Mouse (Mus musculus) thymus, postnatal 36 days (tissue): Measurements from ENCODE around the gene Hpf1.

Experiments
- DNase-seq, 2 experiments: peaks; one replicate each; pipeline ENCODE4 v3.0.0; 2022; ENCODE audit warnings: mixed read lengths in 2 of 2

The Hpf1 gene

GRCm38 (mm10) chr8:60900147-60900546 is 9.9 kb downstream of the Hpf1 start:
- DNase-seq: no peak

DNA sequence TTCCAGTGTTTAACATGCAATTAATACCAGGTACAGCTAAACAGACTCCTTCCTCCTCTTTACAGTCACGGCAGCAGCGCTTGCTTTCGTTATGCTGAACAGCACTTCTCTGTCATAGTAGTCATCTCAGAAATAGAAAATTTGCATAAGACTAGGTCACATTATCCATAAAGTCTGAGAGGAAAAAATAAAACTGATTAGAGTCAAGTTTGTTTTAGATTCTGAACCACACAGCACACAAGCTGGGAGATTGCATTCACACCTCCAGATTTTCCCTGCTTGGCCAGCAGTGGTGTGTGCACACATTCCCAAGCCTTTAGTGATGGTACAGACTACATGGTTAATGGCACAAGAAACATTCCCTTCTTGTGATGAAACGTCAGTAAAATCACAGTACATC is 21.9 kb downstream of the Hpf1 start:
- no peak for DNase-seq

- DNase-seq: no peak
These were observed 22.3 kb downstream of the Hpf1 start for GRCm38 (mm10) chr8:60912554-60912953.

- no peak for DNase-seq
These were observed 28.9 kb downstream of the Hpf1 start for GRCm38 (mm10) chr8:60919069-60919468.

DNA sequence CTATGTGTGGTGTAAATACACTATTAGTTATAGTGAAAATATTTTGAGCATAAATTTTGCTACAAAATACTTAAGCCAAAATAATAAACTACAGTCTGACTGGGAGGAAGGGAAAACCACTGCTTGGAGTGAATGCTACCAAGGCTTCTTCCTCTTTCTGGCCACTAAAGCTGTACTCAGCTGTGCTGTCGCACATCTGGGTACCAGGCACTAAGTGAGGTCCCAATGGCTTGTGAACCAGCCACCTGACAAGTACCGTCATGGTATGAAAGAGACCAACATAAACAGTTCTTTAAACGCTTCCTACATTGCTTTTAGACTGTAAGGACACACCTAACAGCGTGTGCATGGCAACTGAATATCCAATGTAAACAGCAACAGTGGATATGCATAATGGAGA is 30.0 kb downstream of the Hpf1 start:
- DNase-seq: no peak

GRCm38 (mm10) chr8:60933617-60934016 is 43.4 kb downstream of the Hpf1 start:
- DNase-seq: no peak

- DNase-seq: no peak
These were observed 48.7 kb downstream of the Hpf1 start for GRCm38 (mm10) chr8:60938717-60939424.

DNA sequence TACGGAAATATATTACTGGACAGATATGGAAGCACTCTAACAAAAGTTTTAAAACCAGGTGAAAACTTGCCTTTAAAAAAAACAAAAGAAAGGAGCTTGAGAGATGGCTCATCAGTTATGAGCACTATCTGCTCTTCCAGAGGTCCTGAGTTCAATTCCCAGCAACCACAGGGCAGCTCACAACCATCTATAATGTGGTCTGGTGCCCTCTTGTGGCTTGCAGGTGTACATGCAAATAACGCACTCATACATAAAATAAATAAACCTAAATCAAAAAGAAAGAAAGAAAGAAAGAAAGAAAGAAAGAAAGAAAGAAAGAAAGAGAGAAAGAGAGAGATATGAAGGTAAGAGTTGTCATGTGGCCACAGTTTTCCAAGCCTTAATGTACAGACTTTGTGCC is 52.6 kb downstream of the Hpf1 start:
- no peak for DNase-seq

DNA sequence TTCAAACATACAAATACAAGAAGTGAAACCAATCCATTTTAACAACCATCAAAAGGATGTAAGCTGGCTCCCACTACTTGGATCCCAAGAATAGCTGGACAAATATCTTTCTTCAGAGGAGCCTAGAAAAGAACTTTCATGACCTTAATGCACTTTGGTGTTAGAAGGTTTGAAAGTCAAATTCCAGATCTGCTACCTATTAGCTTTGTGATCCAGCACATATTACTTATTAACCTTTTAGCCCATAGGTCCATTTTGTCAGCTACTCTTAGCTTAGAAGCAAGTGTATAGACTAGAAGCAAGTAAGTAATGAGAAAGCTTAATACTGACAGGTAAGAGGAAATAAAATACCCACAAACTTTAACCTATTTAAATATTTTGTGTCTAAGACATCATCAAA is 57.3 kb downstream of the Hpf1 start:
- DNase-seq: no peak

DNA sequence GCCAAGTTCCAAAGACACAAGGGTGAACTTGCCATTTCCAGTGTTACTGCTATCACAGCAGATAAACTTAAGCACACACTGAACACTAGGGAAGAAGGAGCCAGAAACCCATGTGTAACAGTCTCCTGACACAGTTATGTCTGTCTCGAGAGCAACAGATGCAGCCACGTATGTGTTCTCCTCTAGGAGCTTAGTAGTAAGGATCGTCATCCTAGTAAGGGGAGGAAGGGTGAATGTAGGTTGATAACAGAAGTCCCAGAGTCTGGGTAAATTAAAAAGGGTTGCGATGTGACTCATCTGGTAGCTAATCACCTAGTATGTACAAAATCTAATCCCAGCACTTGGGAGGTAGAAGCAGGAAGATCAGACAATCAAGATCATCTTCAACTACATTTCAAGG is 59.6 kb downstream of the Hpf1 start:
- DNase-seq: no peak

- no peak for DNase-seq
These were observed 61.1 kb downstream of the Hpf1 start for GRCm38 (mm10) chr8:60951271-60951670.

GRCm38 (mm10) chr8:60951757-60952156 is 61.5 kb downstream of the Hpf1 start:
- DNase-seq: no peak

- DNase-seq: no peak
These were observed 62.6 kb downstream of the Hpf1 start for GRCm38 (mm10) chr8:60952803-60953202.

DNA sequence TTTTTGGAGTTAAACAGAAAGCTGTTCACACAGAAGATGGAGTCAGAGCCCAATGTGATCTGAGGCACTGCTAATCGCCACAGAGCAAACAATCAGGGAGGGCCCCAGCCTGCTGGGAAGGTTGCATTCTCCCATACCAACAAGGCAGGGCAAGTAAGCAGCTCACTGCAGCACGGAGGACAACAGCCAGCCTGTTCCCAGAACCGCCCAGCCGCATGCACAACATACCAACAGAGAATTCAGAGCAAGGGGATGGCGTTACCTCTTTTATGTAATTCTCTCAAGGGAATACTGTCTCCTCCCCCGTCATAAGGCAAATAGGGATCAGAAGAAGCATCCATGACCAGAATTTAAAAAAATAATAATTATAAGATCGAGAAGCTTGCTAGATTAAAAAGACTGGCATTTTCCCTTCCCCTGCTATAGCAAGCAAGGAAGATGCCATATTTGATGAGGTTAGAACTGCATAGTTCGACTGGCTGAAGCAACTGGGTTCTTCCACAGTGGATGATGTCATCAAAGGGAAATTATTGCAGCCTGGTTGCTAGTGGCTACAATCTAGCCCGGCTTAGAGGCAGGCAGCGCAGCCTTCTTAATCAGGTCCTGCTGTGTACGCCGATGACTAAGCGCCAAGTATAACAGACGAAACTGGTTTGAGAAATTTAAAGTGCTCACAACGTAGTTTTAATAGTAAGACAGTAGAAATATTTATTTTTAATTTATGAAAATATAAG is 64.2 kb downstream of the Hpf1 start:
- no peak for DNase-seq

DNA sequence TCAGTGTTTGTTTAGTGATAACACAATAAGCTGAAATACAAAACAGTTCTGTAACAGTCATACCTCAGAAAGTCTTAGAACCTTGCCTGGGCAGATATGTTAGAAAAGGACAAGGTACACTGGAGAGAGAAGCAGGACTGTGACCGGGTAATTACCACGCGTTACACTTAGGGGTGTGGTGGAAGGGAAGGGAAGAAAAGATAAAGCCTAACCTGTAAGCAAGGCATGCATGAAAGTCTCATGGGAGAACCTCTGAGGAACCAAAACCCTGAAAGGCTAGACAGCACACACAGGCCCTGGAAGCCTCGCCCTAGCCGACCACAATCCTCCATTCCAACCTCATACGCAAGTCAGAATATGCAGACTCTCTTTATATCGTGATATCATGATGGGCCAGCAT is 66.6 kb downstream of the Hpf1 start:
- no peak for DNase-seq
